Mouse (Mus musculus) embryonic facial prominence, embryonic 11.5 days (tissue): ENCODE results near the gene Cdca3. TPM values are rescaled to one million over a fixed set of nuclear protein-coding genes. Genes with fewer than 3 reads are reported as not detected.
A peak's percentile ranks its signal among the peaks of the same experiment; 100 is the strongest.

ENCODE experiments used
- ATAC-seq: fragments of 200-750 bp; cut with Nextera tagmentation; replicated peaks from 2 replicates; pipeline ENCODE4 v1.8.0; 2017; ENCODE audit warnings: low read depth; ENCODE audit not compliant: insufficient number of reproducible peaks, low FRiP score, low TSS enrichment
- DNase-seq: peaks from one replicate; pipeline ENCODE4 v3.0.0-alpha.2; 2015; ENCODE audit warnings: low spot score
- H3K27ac ChIP-seq: fragments of 300-500 bp; sonication (generic); replicated peaks from 2 replicates; pipeline ENCODE4 v1.5.1; 2014; ENCODE audit warnings: mild to moderate bottlenecking, low read depth, low read length, control low read depth
- H3K27me3 ChIP-seq: fragments of 300-500 bp; sonication (generic); 2 replicates; pipeline ENCODE4 v1.6.1; 2014; ENCODE audit warnings: mild to moderate bottlenecking, low read length, moderate library complexity, mixed read lengths; ENCODE audit not compliant: control insufficient read depth, insufficient read depth
- H3K36me3 ChIP-seq: fragments of 300-500 bp; sonication (generic); replicated peaks from 2 replicates; pipeline ENCODE4 v1.6.1; 2014; ENCODE audit warnings: low read depth, mild to moderate bottlenecking, low read length, moderate library complexity, mixed read lengths; ENCODE audit not compliant: control insufficient read depth, insufficient read depth
- H3K4me1 ChIP-seq: fragments of 300-500 bp; sonication (generic); 2 replicates; pipeline ENCODE4 v1.6.1; 2014; ENCODE audit warnings: low read length, mixed read lengths; ENCODE audit not compliant: control insufficient read depth, insufficient read depth
- H3K4me2 ChIP-seq: fragments of 300-500 bp; sonication (generic); 2 replicates; pipeline ENCODE4 v1.6.1; 2014; ENCODE audit warnings: low read depth, mild to moderate bottlenecking, control low read depth, low read length, moderate library complexity
- H3K4me3 ChIP-seq: fragments of 300-500 bp; sonication (generic); 2 replicates; pipeline ENCODE4 v1.5.1; 2014; ENCODE audit warnings: low read depth, low read length, control low read depth
- H3K9ac ChIP-seq: fragments of 300-500 bp; sonication (generic); replicated peaks from 2 replicates; pipeline ENCODE4 v1.6.1; 2014; ENCODE audit warnings: mild to moderate bottlenecking, control low read depth, low read length
- H3K9me3 ChIP-seq: fragments of 300-500 bp; sonication (generic); replicated peaks from 2 replicates; pipeline ENCODE4 v1.6.1; 2016; ENCODE audit warnings: mild to moderate bottlenecking, low read length, inconsistent platforms, mixed read lengths; ENCODE audit not compliant: control insufficient read depth
- WGBS: fragments of 180-500 bp; shearing (Covaris S2); extraction: QIAGEN DNeasy Blood & Tissue Kit; methylation state at CpG from one replicate; pipeline ENCODE4 v1.1.7; 2014; 5-methylcytosine and 5-hydroxymethylcytosine counted together
- polyA plus RNA-seq: library from polyadenylated mRNA; unstranded; fragments of >200 nt; fragmentation: Nextera tagmentation; extraction: Ambion mirVana; gene quantifications from 2 replicates; pipeline ENCODE4 v1.2.1, GENCODE M21; 2014

Gene Cdca3
- polyA plus RNA-seq, 1 experiment from 2014 or later = 212 TPM

- peak overlapping the region; percentile 79 for H3K4me2 ChIP-seq
- H3K4me1 ChIP-seq = peaks cover 11% of the 10 kb centered on the region
- no peak for DNase-seq
- H3K9ac ChIP-seq = peak overlapping the region; percentile 97
- no peak for ATAC-seq
- H3K9me3 ChIP-seq = no peaks in the 10 kb centered on the region
- H3K4me3 ChIP-seq = peak overlapping the region; percentile 82
- no peaks in the 10 kb centered on the region; the same call in 1 of the 2 replicates for H3K27me3 ChIP-seq
- 23% methylated on average over 26 of the region's 26 CpGs for WGBS
- no peaks in the 10 kb centered on the region; the same call in none of the 2 replicates for H3K36me3 ChIP-seq
- peak overlapping the region; percentile 95 for H3K27ac ChIP-seq
Observed at GRCm38 (mm10) chr6:124857840-124858530, 28.6 kb downstream of the Cdca3 start.

- H3K27me3 ChIP-seq = no peaks in the 10 kb centered on the region; the same call in 1 of the 2 replicates
- no peak overlapping the region for H3K4me2 ChIP-seq
- no peak overlapping the region for H3K27ac ChIP-seq
- H3K9ac ChIP-seq = no peak overlapping the region
- ATAC-seq (no peak), DNase-seq (no peak)
- H3K36me3 ChIP-seq = no peaks in the 10 kb centered on the region; the same call in none of the 2 replicates
- no peak overlapping the region for H3K4me3 ChIP-seq
- 75% methylated on average over 26 of the region's 28 CpGs for WGBS
- H3K4me1 ChIP-seq = peaks cover 15% of the 10 kb centered on the region
- H3K9me3 ChIP-seq = no peaks in the 10 kb centered on the region
Observed at GRCm38 (mm10) chr6:124858561-124859318, 29.4 kb downstream of the Cdca3 start.

GRCm38 (mm10) chr6:124859725-124860124 is 30.4 kb downstream of the Cdca3 start:
- Histone ChIP-seq H3K27me3 (no peaks in the 10 kb centered on the region; the same call in 1 of the 2 replicates), H3K9me3 (no peaks in the 10 kb centered on the region), H3K4me2 (no peak overlapping the region), H3K36me3 (no peaks in the 10 kb centered on the region; the same call in 1 of the 2 replicates), H3K4me1 (peaks cover 15% of the 10 kb centered on the region), H3K9ac (no peak overlapping the region), H3K27ac (no peak overlapping the region), H3K4me3 (no peak overlapping the region)
- ATAC-seq = no peak
- peak; percentile 87 for DNase-seq
- WGBS = 13% methylated on average over 12 of the region's 12 CpGs

DNA sequence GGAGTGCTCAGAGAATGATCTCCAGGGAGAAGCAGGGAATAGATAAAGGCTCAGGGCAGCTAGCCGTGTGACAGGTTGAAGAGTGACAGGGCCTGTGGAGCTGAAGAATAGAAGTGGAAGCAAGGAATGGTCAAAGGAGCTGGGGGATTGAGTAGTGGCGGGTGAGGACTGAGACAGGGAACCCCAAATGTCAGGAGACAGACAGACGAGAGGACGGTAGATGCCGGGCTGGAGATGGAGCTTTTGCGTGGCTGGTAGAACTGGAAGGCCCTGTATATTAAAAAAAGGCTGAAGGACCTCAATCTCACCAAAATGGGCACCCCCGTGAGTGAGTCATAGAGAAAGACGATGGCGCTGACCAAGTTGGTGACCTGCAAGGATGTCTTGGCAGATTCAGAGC is 31.2 kb downstream of the Cdca3 start:
- no peak overlapping the region for H3K27ac ChIP-seq
- ATAC-seq = no peak
- H3K4me2 ChIP-seq = no peak overlapping the region
- peaks cover 15% of the 10 kb centered on the region for H3K4me1 ChIP-seq
- H3K27me3 ChIP-seq = no peaks in the 10 kb centered on the region; the same call in 1 of the 2 replicates
- WGBS = 84% methylated on average over 9 of the region's 9 CpGs
- H3K9me3 ChIP-seq = no peaks in the 10 kb centered on the region
- H3K9ac ChIP-seq = no peak overlapping the region
- DNase-seq = no peak
- H3K36me3 ChIP-seq = no peaks in the 10 kb centered on the region
- no peak overlapping the region for H3K4me3 ChIP-seq

- no peak overlapping the region for H3K4me3 ChIP-seq
- 80% methylated on average over 19 of the region's 19 CpGs for WGBS
- H3K36me3 ChIP-seq = no peaks in the 10 kb centered on the region
- no peak overlapping the region for H3K9ac ChIP-seq
- H3K27me3 ChIP-seq = no peaks in the 10 kb centered on the region; the same call in 1 of the 2 replicates
- H3K4me1 ChIP-seq = peaks cover 10% of the 10 kb centered on the region
- no peak overlapping the region for H3K27ac ChIP-seq
- no peak for DNase-seq
- H3K9me3 ChIP-seq = no peaks in the 10 kb centered on the region
- no peak for ATAC-seq
- no peak overlapping the region; the same call in 1 of the 2 replicates for H3K4me2 ChIP-seq
Observed at GRCm38 (mm10) chr6:124861266-124861665, 31.9 kb downstream of the Cdca3 start.

GRCm38 (mm10) chr6:124861802-124862201 is 32.5 kb downstream of the Cdca3 start:
- H3K27me3 ChIP-seq = peaks cover 2% of the 10 kb centered on the region; the same call in 1 of the 2 replicates

GRCm38 (mm10) chr6:124862406-124863124 is 33.2 kb downstream of the Cdca3 start:
- 9% methylated on average over 8 of the region's 8 CpGs for WGBS
- Histone ChIP-seq H3K27ac (no peak overlapping the region), H3K27me3 (peaks cover 2% of the 10 kb centered on the region; the same call in 1 of the 2 replicates), H3K9me3 (no peaks in the 10 kb centered on the region), H3K4me1 (peaks cover 10% of the 10 kb centered on the region), H3K4me3 (peak overlapping the region; percentile 54; the same call in 1 of the 2 replicates), H3K4me2 (peak overlapping the region; percentile 98), H3K36me3 (no peaks in the 10 kb centered on the region), H3K9ac (peak overlapping the region; percentile 71; the same call in 1 of the 2 replicates)
- no peak for ATAC-seq
- DNase-seq = no peak

More at GRCm38 (mm10) chr6:124861802-124862201, 32.5 kb downstream of the Cdca3 start:
- Histone ChIP-seq H3K27ac (no peak overlapping the region), H3K36me3 (no peaks in the 10 kb centered on the region), H3K4me2 (no peak overlapping the region), H3K4me3 (no peak overlapping the region), H3K9ac (no peak overlapping the region), H3K4me1 (peaks cover 10% of the 10 kb centered on the region), H3K9me3 (no peaks in the 10 kb centered on the region)
- 27% methylated on average over 3 of the region's 3 CpGs for WGBS
- no peak for DNase-seq
- ATAC-seq = no peak
